Mouse (Mus musculus): ENCODE measurements around the gene Pld2.

GRCm38 (mm10) chr11:70583022-70583714 lies 43.3 kb downstream of the Pld2 start:
- TF ChIP-seq CTCF (IDR thresholded peaks at IDR 0.05; ENCODE audit: low read depth) (no peak), EP300 (IDR thresholded peaks at IDR 0.05; ENCODE audit: low read depth) (no peak)

Measured in liver, embryonic 14.5 days (tissue).